Mouse (Mus musculus) small intestine, adult 2 months (tissue): ENCODE data around the gene Golga7b.

Experiments used
- CTCF ChIP-seq: fragments of 200-500 bp; IDR thresholded peaks from 2 replicates; pipeline ENCODE4 v1.5.1; 2012; ENCODE audit warnings: low read depth, mild to moderate bottlenecking, control low read depth, inconsistent platforms, low read length, moderate library complexity, mixed read lengths; ENCODE audit not compliant: insufficient replicate concordance, insufficient read length; ENCODE audit errors: extremely low read depth
- POLR2A ChIP-seq: fragments of 200-500 bp; IDR thresholded peaks from 2 replicates; pipeline ENCODE4 v1.6.1; 2012; ENCODE audit warnings: low read depth, mild to moderate bottlenecking, control low read depth, inconsistent platforms, low read length, moderate library complexity

GRCm38 (mm10) chr19:42256611-42257240 is 9.4 kb downstream of the Golga7b start:
- no peak for TF ChIP-seq CTCF
- TF ChIP-seq POLR2A = no peak
